Mouse (Mus musculus) cerebellum, adult 11 months (tissue): ENCODE data around the gene Wwox.

Experiments
- DNase-seq: peaks from one replicate; pipeline ENCODE4 v3.0.0; 2022

Wwox gene

GRCm38 (mm10) chr8:114768536-114768935 lies 329.1 kb downstream of the Wwox start:
- DNase-seq: no peak

DNA sequence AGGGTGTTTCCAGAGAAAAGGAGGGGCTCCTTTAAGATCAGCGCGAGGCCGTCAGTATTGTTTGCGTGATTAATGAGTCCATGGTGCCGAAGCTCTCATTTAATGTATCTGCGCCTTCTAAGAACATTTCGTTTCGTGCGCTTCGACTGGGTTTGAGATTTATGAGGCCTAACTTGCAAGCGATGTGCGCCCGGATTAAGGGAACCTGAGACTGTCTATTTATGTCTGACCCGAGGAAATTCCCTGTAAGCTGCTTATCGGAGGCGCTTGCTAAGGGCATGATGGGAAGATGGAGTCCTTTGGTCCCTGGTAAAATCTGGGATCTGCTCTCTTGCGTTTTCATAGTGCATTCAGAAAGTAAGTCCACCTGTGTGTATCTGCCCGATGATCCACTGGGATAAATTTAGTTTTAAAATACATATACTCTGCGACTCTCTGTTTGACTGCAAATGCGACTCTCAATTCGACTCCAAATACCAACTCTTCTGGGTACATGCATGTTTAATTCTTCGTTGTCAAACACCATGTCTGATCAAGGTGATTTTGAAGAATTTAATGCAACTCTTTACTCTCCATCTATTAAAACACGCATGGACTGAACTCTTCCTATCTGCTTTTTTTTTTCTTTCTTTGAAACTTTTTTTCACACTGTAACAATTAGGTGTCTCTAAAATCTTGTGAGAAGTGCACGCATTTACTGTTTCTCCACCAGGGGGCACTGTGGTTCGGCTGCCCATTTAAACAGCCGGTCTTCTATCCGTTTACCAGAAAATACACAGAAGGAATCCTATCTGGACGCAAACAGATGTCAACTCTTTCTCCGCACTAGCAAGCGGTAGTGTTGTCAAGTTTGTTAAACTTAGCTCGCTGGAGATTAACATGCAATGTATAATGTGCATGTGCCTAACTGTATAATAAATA lies 331.7 kb downstream of the Wwox start:
- peak; percentile 74 for DNase-seq

GRCm38 (mm10) chr8:114772276-114772849 lies 332.9 kb downstream of the Wwox start:
- DNase-seq: no peak

GRCm38 (mm10) chr8:114773461-114774414 lies 334.3 kb downstream of the Wwox start:
- peak; percentile 83 for DNase-seq

GRCm38 (mm10) chr8:114774415-114774775 lies 334.9 kb downstream of the Wwox start:
- no peak for DNase-seq

- DNase-seq: no peak
Measured at GRCm38 (mm10) chr8:114775543-114775942, 336.1 kb downstream of the Wwox start.

DNA sequence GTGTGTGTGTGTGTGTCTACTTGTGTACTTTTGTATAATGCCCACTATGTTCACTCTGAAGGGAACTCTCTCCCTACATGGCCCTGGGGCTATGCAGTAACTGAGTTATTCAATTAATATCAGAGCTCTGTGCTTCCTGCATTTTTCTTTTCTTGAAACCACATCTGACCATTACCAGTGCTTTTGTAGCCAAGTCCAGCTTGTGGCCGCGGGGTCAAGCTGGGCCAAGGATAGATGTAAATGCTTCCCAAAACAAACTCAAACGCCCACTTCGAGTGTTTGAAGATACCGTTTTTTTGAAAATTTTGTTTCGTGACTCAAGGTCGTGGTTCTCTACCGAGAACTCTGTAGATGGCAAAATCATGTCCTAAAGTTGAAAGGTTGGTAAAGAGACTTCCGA lies 337.2 kb downstream of the Wwox start:
- DNase-seq: no peak

- no peak for DNase-seq
Measured at GRCm38 (mm10) chr8:114777271-114777980, 338.0 kb downstream of the Wwox start.

DNA sequence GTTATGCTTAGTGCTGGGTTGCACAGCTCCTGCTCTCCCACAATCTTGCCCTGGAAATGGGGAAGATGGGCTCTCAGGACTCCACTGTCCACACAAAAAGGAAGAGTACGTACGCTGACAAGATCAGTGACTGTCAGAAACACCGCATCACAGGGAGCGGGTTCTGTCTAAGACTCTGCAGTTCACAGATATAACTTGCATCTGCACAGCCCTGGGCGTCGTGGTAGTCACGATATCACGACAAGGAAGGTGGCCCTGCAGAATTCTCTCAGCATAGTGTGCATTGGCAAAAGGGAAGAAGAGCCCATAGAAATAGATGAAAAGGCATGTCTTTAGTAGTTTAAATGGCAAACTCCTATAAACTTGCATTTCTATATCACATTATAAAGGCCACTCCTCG lies 339.5 kb downstream of the Wwox start:
- DNase-seq: no peak

GRCm38 (mm10) chr8:114783321-114783720 lies 343.9 kb downstream of the Wwox start:
- no peak for DNase-seq

DNA sequence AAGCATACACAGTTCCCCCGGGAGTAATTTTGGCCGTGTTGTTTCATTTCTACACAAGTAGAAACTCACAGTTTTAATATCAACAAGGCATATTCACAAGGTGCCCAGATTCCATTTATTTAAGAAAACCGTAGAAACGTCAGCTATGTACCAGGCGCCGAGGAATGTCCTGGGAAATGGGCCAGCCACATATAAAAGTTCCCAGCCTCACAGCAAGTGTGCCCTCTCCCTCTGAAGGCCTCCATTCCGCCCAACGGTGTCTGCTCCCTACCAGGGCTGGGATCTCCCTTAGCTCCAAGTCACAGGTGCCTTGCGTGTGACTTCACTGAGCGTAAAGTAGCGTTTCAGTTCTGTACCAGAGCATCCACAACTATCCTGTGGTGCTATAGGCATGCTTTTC lies 346.4 kb downstream of the Wwox start:
- no peak for DNase-seq

DNA sequence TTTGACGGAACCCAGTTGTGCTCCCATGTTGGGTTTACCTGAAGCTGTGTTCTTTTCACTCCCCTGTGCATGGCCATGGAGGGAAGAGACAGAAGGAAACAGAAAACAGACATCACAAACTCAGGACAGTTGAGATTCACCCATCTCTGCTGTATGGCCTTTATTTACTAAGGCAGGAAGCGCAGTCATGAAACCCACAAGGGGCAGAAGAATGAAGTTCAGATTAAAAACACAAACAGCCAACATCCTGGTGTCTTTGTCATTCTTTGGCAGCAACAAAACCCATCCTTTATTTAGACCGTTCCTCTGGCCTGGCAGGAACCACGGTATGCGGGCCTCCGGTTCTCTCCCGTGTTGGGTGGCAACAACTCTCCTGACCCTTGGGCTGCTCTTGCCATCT lies 350.2 kb downstream of the Wwox start:
- DNase-seq: no peak

DNA sequence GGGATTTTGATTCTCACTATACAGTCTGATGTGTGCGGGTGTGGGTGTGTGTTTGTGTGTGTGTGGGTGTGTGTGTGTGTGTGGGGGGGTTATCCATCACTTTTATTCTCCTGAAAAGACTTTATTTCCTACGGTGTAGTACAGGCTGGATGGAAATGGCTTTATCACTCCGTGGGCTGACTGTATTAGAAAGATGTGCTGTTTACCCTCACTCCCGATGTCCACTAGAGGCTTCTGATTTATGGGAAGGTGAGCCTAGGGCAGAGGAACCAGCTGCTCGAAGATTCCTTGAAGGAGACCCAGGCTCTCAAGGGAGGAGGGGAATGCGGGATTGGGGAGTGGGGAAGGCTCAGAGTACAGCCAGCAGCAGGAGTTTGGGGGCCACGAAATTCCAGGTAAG lies 351.3 kb downstream of the Wwox start:
- DNase-seq: no peak

DNA sequence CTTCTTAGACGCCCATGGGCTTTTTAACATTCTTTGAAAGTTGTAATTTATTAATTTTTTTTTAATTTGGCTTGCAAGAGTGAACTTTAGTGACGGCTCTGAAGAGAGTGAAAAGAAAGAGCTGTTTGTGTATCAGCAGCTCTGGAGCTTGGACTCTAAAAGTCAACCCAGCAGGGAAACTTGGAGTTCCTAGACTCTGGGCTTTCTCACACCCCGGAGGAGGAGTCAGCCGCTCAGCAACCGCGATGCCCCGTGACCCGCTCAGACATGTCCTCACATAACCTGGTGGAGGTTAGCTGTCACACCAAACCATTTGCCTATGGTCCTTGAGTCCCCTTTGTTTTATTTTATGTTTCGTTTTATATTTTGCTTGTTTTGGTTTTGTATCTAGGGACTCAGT lies 354.2 kb downstream of the Wwox start:
- DNase-seq: no peak

DNA sequence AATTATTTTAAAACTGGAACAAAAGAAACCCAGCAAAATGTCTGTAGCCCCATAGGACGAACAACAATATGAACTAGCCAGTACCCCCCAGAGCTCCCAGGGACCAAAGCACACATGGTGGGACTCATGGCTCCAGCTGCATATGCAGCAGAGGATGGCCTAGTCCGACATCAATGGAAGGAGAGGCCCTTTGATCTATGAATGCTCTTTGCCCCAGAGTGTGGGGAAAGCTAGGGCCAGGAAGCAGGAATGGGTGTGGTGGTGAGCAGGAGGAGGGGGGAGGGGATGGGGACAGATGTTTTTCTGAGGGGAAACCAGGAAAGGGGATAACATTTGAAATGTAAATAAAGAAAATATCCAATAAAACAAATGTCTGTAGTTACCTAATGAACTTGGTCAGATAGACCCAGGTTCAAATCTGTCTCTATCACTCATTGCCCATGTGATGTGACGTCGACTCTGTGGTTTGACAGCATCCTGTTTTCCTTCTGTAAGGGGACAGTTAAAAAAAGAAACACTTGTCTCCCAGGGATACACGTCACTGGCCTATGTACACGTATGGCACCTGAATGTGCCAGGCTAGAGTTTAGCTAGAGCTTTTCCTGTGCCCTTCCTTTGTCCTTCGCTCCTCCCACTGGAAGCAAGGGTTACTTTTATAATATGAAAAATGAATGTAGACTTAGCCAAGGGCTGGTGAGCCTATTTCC lies 362.1 kb downstream of the Wwox start:
- no peak for DNase-seq

- no peak for DNase-seq
Measured at GRCm38 (mm10) chr8:114803113-114803512, 363.7 kb downstream of the Wwox start.

- DNase-seq: no peak
Measured at GRCm38 (mm10) chr8:114806826-114807420, 367.5 kb downstream of the Wwox start.

DNA sequence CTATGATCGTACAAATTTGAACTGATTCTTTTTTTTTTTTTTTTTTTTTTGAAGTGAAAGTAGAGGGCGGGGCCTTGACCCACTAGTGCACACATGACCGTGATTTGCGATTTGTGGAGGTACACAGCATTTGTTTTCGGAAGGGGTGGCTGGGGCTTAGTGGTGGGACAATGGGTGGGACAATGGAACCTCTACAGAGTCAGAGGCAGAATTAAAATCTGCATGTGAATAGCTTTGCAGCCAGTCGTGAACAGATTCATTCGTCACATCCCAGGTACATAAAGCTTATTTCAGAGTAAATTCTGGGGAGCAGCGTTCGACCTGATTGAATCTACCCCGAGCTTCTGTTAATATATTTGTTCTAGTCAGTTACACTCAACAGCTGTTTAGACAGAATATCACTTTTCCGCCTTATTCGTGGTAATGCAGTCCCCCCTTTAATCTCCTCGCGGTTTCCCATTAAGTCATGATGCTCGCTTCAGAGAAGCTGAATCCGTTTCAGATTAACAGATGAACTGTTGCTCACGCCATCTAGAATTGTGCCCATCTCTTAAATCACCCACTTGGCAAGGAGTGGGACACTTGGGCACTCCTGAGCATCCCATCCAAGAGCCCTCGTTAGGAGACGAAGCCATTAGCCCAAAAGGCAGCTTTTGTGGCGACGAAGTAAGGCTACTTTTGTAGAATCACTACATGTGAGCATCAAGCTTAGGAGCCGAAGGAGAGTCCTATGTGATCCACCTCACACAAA lies 368.4 kb downstream of the Wwox start:
- DNase-seq: no peak

DNA sequence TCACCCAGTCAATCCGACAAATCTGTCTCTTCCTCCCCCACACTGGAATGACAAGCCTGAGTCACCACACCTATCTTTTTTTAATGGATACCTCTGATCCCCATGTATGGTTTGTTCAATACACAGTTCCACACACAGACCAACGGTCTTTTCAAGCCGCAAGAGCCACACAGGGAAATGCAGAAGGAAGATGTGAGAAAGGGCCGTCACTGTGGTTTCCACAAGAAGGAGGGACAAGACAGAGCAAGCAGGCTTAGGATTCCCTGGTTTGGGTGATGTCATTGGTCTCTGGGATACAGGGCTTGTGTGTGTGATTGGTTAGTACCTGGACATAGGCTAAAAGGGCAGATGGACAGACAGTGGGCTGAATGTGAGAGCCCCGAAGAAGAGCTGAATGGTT lies 371.0 kb downstream of the Wwox start:
- DNase-seq: no peak

- no peak for DNase-seq
Measured at GRCm38 (mm10) chr8:114813830-114814229, 374.4 kb downstream of the Wwox start.
